Mouse (Mus musculus) heart, adult 2 months (tissue): Measurements from ENCODE around the gene Exoc5.

ENCODE experiments used
- CTCF ChIP-seq: fragments of 200-600 bp; IDR thresholded peaks from 2 replicates; pipeline ENCODE4 v1.8.1; 2022; ENCODE audit warnings: antibody characterized with exemption, mild to moderate bottlenecking, moderate library complexity
- EP300 ChIP-seq: fragments of 200-500 bp; IDR thresholded peaks from 2 replicates; pipeline ENCODE4 v1.6.1; 2011; ENCODE audit warnings: low read depth, low read length, control low read depth; ENCODE audit not compliant: insufficient read depth
- POLR2A ChIP-seq: fragments of 200-500 bp; IDR thresholded peaks from 2 replicates; pipeline ENCODE4 v1.6.1; 2011; ENCODE audit warnings: mild to moderate bottlenecking, low read depth, low read length, control low read depth; ENCODE audit not compliant: insufficient read depth

DNA sequence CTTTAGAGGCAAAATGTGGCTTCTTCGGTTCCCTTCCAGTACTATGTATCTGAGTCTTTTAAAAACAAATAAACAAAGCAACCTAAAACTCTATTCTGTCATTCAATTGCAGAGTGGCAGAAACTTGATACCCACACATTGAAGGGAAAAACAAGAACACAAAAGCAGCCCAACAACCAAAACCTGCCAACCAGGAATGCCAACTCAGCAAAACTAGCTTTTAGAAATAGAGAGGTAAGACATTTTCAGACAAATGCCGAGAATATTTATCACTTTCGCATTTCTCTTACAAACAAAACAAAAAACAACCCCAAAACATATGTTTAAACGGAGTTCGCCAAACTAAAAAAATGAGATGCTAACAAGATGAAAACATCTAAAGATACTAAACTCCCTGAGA, 37.5 kb downstream of the Exoc5 start:
- no peak for TF ChIP-seq CTCF
- TF ChIP-seq EP300 = no peak
- TF ChIP-seq POLR2A = no peak
